Mouse (Mus musculus) embryonic facial prominence, embryonic 13.5 days (tissue): ENCODE measurements around the gene Cant1. TPM values are rescaled to one million over a fixed set of nuclear protein-coding genes. Genes with fewer than 3 reads are reported as not detected.
A peak's percentile ranks its signal among the peaks of the same experiment; 100 is the strongest.

ENCODE experiments used
- ATAC-seq: fragments of 200-750 bp; cut with Nextera tagmentation; 2 replicates; pipeline ENCODE4 v1.8.0; 2017; ENCODE audit warnings: low read depth; ENCODE audit not compliant: insufficient number of reproducible peaks, insufficient read depth, low FRiP score, low TSS enrichment
- H3K27ac ChIP-seq: fragments of 300-500 bp; sonication (generic); 2 replicates; pipeline ENCODE4 v1.5.1; 2015; ENCODE audit warnings: moderate library complexity, mild to moderate bottlenecking, inconsistent platforms
- H3K27me3 ChIP-seq: fragments of 300-500 bp; sonication (generic); 2 replicates; pipeline ENCODE4 v1.6.1; 2015; ENCODE audit warnings: mild to moderate bottlenecking, inconsistent platforms
- H3K36me3 ChIP-seq: fragments of 300-500 bp; sonication (generic); 2 replicates; pipeline ENCODE4 v1.6.1; 2015; ENCODE audit warnings: mild to moderate bottlenecking, inconsistent platforms
- H3K4me1 ChIP-seq: fragments of 300-500 bp; sonication (generic); 2 replicates; pipeline ENCODE4 v1.6.1; 2015; ENCODE audit warnings: inconsistent platforms
- H3K4me2 ChIP-seq: fragments of 300-500 bp; sonication (generic); 2 replicates; pipeline ENCODE4 v1.6.1; 2015; ENCODE audit warnings: moderate library complexity, mild to moderate bottlenecking, inconsistent platforms
- H3K4me3 ChIP-seq: fragments of 300-500 bp; sonication (generic); 2 replicates; pipeline ENCODE4 v1.5.1; 2015; ENCODE audit warnings: mild to moderate bottlenecking, inconsistent platforms
- H3K9ac ChIP-seq: fragments of 300-500 bp; sonication (generic); 2 replicates; pipeline ENCODE4 v1.6.1; 2015; ENCODE audit warnings: mild to moderate bottlenecking, inconsistent platforms
- H3K9me3 ChIP-seq: fragments of 300-500 bp; sonication (generic); 2 replicates; pipeline ENCODE4 v1.6.1; 2016; ENCODE audit warnings: inconsistent platforms
- WGBS: fragments of 180-500 bp; shearing (Covaris S2); methylation state at CpG from one replicate; pipeline ENCODE4 v1.1.7; 2015; ENCODE audit warnings: mixed read lengths; 5-methylcytosine and 5-hydroxymethylcytosine counted together
- polyA plus RNA-seq: library from polyadenylated mRNA; unstranded; fragments of >200 nt; fragmentation: Nextera tagmentation; extraction: Ambion mirVana; gene quantifications from 2 replicates; pipeline ENCODE4 v1.2.1, GENCODE M21; 2015

Gene Cant1
- polyA plus RNA-seq, 1 experiment from 2014 or later, result 30.7 TPM

DNA sequence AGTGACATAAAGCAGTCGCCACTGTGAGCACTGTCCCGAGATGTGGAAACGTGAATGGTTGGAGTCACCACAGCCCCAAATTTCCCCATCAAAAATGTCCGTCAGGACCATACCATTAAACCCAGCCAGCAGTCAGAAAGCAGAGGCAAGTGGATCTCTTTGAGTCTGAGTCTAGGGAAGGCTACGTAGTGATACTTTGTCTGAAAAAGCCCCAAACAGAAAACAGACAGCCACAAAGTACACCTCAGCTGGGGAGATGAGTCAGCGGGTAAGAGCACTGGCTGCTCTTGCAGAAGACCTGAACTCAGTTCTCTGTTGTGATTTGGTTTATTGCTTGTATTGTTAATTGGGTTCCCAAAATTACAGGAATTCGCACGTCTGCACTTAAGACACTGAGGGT, 52.3 kb downstream of the Cant1 start:
- Histone ChIP-seq H3K9ac (no peak overlapping the region), H3K27me3 (no peaks in the 10 kb centered on the region), H3K36me3 (no peaks in the 10 kb centered on the region), H3K4me2 (no peak overlapping the region), H3K27ac (0 out of 2 replicates have a peak overlapping the region, but pooled peaks have one; percentile 28), H3K4me1 (peaks cover 56% of the 10 kb centered on the region), H3K9me3 (no peaks in the 10 kb centered on the region), H3K4me3 (no peak overlapping the region)
- WGBS, result 66% methylated on average over 8 of the region's 8 CpGs
- ATAC-seq, result no peak

DNA sequence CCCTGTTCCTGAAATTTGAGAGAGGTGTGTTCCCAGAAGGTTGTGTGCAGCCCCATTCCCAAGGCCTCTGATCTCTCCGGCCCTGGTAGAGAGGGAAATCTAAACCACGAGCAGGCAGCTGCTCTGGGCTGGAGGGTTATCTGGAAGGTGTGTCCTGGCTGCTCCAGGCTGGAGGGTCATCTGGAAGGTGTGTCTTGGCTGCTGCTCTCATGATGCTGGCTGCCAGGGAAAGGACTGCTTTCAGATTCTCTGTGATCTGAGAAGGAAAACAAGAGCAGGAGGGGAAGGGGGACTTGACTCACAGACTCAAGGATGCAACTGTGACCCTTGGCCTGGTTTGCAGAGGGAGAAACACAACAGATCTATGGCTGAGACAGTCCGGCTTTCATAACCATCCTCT, 52.8 kb downstream of the Cant1 start:
- no peak overlapping the region for H3K4me3 ChIP-seq
- H3K4me1 ChIP-seq, result peaks cover 58% of the 10 kb centered on the region
- ATAC-seq, result no peak
- no peak overlapping the region for H3K4me2 ChIP-seq
- peak overlapping the region; percentile 93 for H3K27ac ChIP-seq
- H3K9me3 ChIP-seq, result no peaks in the 10 kb centered on the region
- no peaks in the 10 kb centered on the region for H3K36me3 ChIP-seq
- WGBS, result 36% methylated on average over 3 of the region's 3 CpGs
- no peaks in the 10 kb centered on the region for H3K27me3 ChIP-seq
- no peak overlapping the region for H3K9ac ChIP-seq

DNA sequence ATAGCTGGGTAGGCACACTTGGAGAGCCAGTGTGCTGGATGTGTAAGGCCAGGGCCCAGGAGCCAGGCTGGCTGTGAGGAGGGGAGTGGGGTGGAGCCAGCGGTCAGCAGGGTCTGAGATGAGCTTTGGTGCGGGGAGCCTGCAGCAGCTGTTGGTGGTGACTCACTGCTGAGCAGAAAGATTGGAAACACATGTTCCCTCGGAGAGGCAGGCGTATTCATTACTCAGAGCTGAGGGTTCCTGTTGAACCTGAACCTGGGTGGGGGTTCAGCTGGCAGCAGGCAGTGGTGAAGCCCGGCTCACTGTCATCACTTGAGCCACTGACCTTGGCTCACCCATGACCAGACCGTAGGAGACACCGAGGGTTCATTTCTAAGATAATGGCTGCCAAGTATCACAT, 53.7 kb downstream of the Cant1 start:
- ATAC-seq, result peak; percentile 16; the same call in 1 of the 2 replicates
- Histone ChIP-seq H3K9ac (no peak overlapping the region), H3K27me3 (no peaks in the 10 kb centered on the region), H3K4me3 (no peak overlapping the region), H3K36me3 (no peaks in the 10 kb centered on the region), H3K4me2 (peak overlapping the region; percentile 22; the same call in 1 of the 2 replicates), H3K4me1 (peaks cover 68% of the 10 kb centered on the region), H3K27ac (peak overlapping the region; percentile 93), H3K9me3 (no peaks in the 10 kb centered on the region)
- WGBS, result 22% methylated on average over 7 of the region's 7 CpGs

DNA sequence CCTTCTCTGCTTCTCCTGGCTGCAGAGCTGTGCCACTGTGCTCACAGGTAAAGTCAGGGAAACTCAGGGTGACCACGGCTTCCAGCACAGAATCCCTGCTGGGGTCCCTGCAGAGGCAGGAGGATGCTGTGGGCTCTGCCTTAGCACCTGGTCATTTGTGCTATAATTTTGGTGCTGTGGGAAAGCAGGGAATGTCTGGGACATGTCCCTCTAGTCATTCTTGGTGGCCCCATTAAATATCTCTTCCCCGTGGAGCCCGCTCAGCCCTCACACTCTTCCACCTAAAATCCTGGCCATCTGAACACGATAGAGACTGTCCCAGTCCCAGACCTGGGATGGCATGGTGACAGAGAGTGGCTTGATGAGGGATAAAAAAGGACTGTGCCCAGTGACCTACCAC, 54.9 kb downstream of the Cant1 start:
- Histone ChIP-seq H3K36me3 (no peaks in the 10 kb centered on the region), H3K27me3 (no peaks in the 10 kb centered on the region), H3K4me1 (peaks cover 68% of the 10 kb centered on the region), H3K9ac (no peak overlapping the region), H3K4me2 (no peak overlapping the region), H3K4me3 (no peak overlapping the region), H3K27ac (peak overlapping the region; percentile 93), H3K9me3 (no peaks in the 10 kb centered on the region)
- ATAC-seq, result no peak
- 77% methylated on average over 4 of the region's 4 CpGs for WGBS

DNA sequence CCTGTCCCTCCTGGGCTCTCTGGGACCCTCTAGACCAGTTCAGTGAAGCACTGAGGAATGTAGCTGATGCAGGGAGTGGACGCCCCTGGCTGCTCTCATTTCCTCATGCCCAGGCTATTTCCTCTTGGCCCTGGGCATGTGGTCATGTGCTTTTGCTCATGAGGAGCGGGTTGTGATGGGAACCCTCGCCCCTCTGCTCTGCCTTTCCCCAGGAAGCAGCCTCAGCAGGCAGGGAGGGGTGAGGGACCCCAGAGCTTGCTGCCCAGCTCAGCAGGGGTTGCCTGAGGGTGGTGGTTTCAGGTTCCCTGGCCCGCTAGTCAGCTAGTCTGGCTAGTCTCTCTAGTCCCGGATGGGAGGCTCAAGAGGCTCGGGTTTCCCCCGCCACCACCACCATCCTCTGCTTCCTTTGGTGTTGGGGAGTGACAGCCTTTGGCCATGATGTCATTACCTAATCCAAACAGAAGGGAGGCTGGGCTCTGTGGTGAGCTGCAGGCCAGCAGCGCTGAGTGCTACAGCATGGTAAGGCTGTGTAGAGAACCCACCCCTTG, 55.8 kb downstream of the Cant1 start:
- Histone ChIP-seq H3K36me3 (no peaks in the 10 kb centered on the region), H3K9me3 (no peaks in the 10 kb centered on the region), H3K9ac (peak overlapping the region; percentile 44; the same call in 1 of the 2 replicates), H3K27ac (peak overlapping the region; percentile 93), H3K27me3 (no peaks in the 10 kb centered on the region), H3K4me2 (peak overlapping the region; percentile 26), H3K4me3 (0 out of 2 replicates have a peak overlapping the region, but pooled peaks have one; percentile 6), H3K4me1 (peaks cover 68% of the 10 kb centered on the region)
- peak; percentile 77 for ATAC-seq
- WGBS, result 0% methylated on average over 8 of the region's 8 CpGs

DNA sequence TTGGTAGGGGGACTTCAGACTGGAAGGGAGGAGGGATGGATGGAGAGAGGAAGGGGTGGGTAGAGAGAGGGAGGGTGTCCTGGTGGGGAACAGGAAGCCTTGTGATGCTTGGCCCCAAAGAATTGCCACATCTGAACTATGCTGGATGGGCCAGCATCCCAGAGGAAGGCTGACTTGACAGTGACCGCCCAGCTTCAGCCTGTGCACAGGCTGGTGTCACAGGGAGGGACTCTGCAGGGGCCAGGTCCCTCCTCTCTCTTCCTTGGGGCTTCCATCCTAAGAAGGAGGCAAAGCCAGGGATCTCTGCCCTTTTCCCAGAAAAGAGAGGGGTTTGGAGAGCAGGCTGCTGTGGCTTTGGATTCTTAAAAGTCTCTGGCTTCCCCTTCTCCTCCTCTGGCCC, 56.4 kb downstream of the Cant1 start:
- Histone ChIP-seq H3K9ac (peak overlapping the region; percentile 44), H3K4me1 (peaks cover 68% of the 10 kb centered on the region), H3K9me3 (no peaks in the 10 kb centered on the region), H3K36me3 (no peaks in the 10 kb centered on the region), H3K4me3 (no peak overlapping the region), H3K27ac (peak overlapping the region; percentile 93), H3K4me2 (peak overlapping the region; percentile 26), H3K27me3 (no peaks in the 10 kb centered on the region)
- 27% methylated on average over 1 of the region's 1 CpGs for WGBS
- no peak for ATAC-seq

DNA sequence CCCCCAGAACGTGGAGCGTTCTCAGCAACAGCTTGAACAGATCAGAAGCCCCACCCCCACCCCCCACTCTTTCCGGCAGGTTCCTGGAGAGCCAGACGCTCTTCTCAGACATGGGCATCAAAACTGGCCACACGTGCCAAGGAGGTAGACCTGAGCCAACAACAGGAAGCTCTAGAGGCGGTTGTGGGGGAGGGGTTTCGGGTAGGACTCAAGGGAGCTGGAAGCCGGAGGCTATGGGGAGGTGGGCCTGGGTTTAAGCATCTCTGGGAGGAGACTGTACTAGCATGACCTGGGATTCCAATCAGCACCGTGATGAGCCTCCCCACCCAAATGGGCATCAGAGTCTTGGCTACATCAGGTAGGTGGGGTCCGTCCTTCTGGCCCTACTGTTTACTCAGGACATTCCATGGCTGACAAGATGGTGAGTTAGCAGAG, 58.0 kb downstream of the Cant1 start:
- Histone ChIP-seq H3K9ac (no peak overlapping the region), H3K4me1 (peaks cover 57% of the 10 kb centered on the region), H3K36me3 (no peaks in the 10 kb centered on the region), H3K9me3 (no peaks in the 10 kb centered on the region), H3K4me2 (no peak overlapping the region), H3K4me3 (no peak overlapping the region), H3K27me3 (no peaks in the 10 kb centered on the region), H3K27ac (no peak overlapping the region)
- no peak for ATAC-seq
- WGBS, result 55% methylated on average over 10 of the region's 10 CpGs

DNA sequence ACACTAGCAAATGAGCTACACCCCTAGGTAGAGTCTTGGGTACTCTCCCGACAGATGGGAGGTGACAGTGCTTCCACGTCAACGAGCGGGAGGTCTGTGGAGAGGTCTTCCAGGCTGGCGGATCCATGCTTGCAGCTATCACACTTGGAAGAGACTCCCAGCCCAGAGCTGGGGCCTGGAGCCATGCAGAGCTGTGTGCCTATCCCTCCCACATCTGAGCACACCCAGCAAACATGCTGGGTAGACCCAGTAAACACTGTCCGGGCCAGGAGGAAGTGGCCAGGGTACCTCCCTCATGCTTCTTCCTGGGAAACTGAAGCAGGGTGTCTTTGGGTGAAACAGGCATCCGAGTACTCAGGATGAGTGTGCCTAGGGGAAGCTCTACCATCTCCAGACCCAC, 58.4 kb downstream of the Cant1 start:
- WGBS, result 78% methylated on average over 7 of the region's 7 CpGs
- ATAC-seq, result no peak
- no peaks in the 10 kb centered on the region for H3K9me3 ChIP-seq
- no peaks in the 10 kb centered on the region for H3K27me3 ChIP-seq
- H3K4me2 ChIP-seq, result no peak overlapping the region
- H3K36me3 ChIP-seq, result no peaks in the 10 kb centered on the region
- H3K4me3 ChIP-seq, result no peak overlapping the region
- H3K4me1 ChIP-seq, result peaks cover 57% of the 10 kb centered on the region
- 0 out of 2 replicates have a peak overlapping the region, but pooled peaks have one; percentile 11 for H3K27ac ChIP-seq
- no peak overlapping the region for H3K9ac ChIP-seq

Other genes with a start within 250 kb of the Cant1 start
- 15.8 and 16.1 TPM in 2 replicates for gene Cyth1, start 170.5 kb downstream of the Cant1 start, polyA plus RNA-seq
- gene Usp36, start 128.8 kb downstream of the Cant1 start, polyA plus RNA-seq, result 22.8 and 24.0 TPM in 2 replicates
- 0.58 and 0.74 TPM in 2 replicates for gene Cep295nl, start 76.6 kb downstream of the Cant1 start, polyA plus RNA-seq
- 117 and 132 TPM in 2 replicates for gene Timp2, start 63.3 kb downstream of the Cant1 start, polyA plus RNA-seq
- gene Lgals3bp, start 17.0 kb downstream of the Cant1 start, polyA plus RNA-seq, result 5.6 and 6.8 TPM in 2 replicates
- 14.7 and 16.5 TPM in 2 replicates for gene C1qtnf1, start 9.1 kb upstream of the Cant1 start, polyA plus RNA-seq
- gene Engase, start 57.7 kb upstream of the Cant1 start, polyA plus RNA-seq, result 6.5 and 9.6 TPM in 2 replicates